Mouse (Mus musculus): ENCODE measurements around the gene Smarca2. TPM values are rescaled to one million over a fixed set of nuclear protein-coding genes. Genes with fewer than 3 reads are reported as not detected.

The Smarca2 gene
- polyA plus RNA-seq, 1 experiment from 2014 or later, result 6.7 TPM

- Histone ChIP-seq H3K9ac (replicated peaks) (no peak overlapping the region), H3K27ac (ENCODE audit: low read depth) (no peak overlapping the region), H3K27me3 (ENCODE audit: insufficient read depth, low read length) (no peaks in the 10 kb centered on the region), H3K4me1 (ENCODE audit: insufficient read depth) (no peaks in the 10 kb centered on the region; the same call in 1 of the 2 replicates), H3K9me3 (ENCODE audit: low read length) (no peaks in the 10 kb centered on the region), H3K36me3 (replicated peaks; ENCODE audit: insufficient read depth, low read length) (no peaks in the 10 kb centered on the region), H3K4me3 (ENCODE audit: low read depth, low read length) (no peak overlapping the region), H3K4me2 (ENCODE audit: low read depth, low read length) (no peak overlapping the region)
- DNase-seq (no peak), ATAC-seq (no peak)
- WGBS (ENCODE audit: insufficient replicate concordance), result 62% methylated on average over 12 of the region's 12 CpGs
- TF ChIP-seq EP300 (IDR thresholded peaks at IDR 0.05; ENCODE audit: low read depth) (no peak), CTCF (IDR thresholded peaks at IDR 0.05; ENCODE audit: low read depth) (no peak)
These were observed 104.2 kb downstream of the Smarca2 start for GRCm38 (mm10) chr19:26709095-26709494.

GRCm38 (mm10) chr19:26711268-26711667, 106.4 kb downstream of the Smarca2 start:
- ATAC-seq (no peak), DNase-seq (peak; percentile 21)
- Histone ChIP-seq H3K4me3 (ENCODE audit: low read depth, low read length) (no peak overlapping the region), H3K4me2 (ENCODE audit: low read depth, low read length) (no peak overlapping the region), H3K27me3 (ENCODE audit: insufficient read depth, low read length) (no peaks in the 10 kb centered on the region), H3K27ac (ENCODE audit: low read depth) (no peak overlapping the region), H3K9me3 (ENCODE audit: low read length) (no peaks in the 10 kb centered on the region), H3K9ac (replicated peaks) (no peak overlapping the region), H3K4me1 (ENCODE audit: insufficient read depth) (no peaks in the 10 kb centered on the region; the same call in 1 of the 2 replicates), H3K36me3 (replicated peaks; ENCODE audit: insufficient read depth, low read length) (no peaks in the 10 kb centered on the region; the same call in 1 of the 2 replicates)
- peak; percentile 58 for TF ChIP-seq CTCF (IDR thresholded peaks at IDR 0.05; ENCODE audit: low read depth)
- no peak for TF ChIP-seq EP300 (IDR thresholded peaks at IDR 0.05; ENCODE audit: low read depth)
- WGBS (ENCODE audit: insufficient replicate concordance), result 49% methylated on average over 2 of the region's 2 CpGs

- no peaks in the 10 kb centered on the region for H3K4me1 ChIP-seq (ENCODE audit: insufficient read depth)
- H3K9me3 ChIP-seq (ENCODE audit: low read length), result no peaks in the 10 kb centered on the region
- TF ChIP-seq EP300 (IDR thresholded peaks at IDR 0.05; ENCODE audit: low read depth), result no peak
- H3K9ac ChIP-seq (replicated peaks), result no peak overlapping the region
- no peaks in the 10 kb centered on the region for H3K27me3 ChIP-seq (ENCODE audit: insufficient read depth, low read length)
- 81% methylated on average over 9 of the region's 9 CpGs for WGBS (ENCODE audit: insufficient replicate concordance)
- no peak overlapping the region for H3K27ac ChIP-seq (ENCODE audit: low read depth)
- no peak overlapping the region for H3K4me3 ChIP-seq (ENCODE audit: low read depth, low read length)
- ATAC-seq (no peak), DNase-seq (no peak)
- no peak overlapping the region for H3K4me2 ChIP-seq (ENCODE audit: low read depth, low read length)
- H3K36me3 ChIP-seq (replicated peaks; ENCODE audit: insufficient read depth, low read length), result no peaks in the 10 kb centered on the region; the same call in 1 of the 2 replicates
These were observed 111.4 kb downstream of the Smarca2 start for GRCm38 (mm10) chr19:26716217-26716616.

GRCm38 (mm10) chr19:26718221-26718620, 113.4 kb downstream of the Smarca2 start:
- Histone ChIP-seq H3K4me2 (ENCODE audit: low read depth, low read length) (no peak overlapping the region), H3K4me1 (ENCODE audit: insufficient read depth) (no peaks in the 10 kb centered on the region), H3K36me3 (replicated peaks; ENCODE audit: insufficient read depth, low read length) (no peaks in the 10 kb centered on the region; the same call in 1 of the 2 replicates), H3K27ac (ENCODE audit: low read depth) (no peak overlapping the region), H3K4me3 (ENCODE audit: low read depth, low read length) (no peak overlapping the region), H3K27me3 (ENCODE audit: insufficient read depth, low read length) (no peaks in the 10 kb centered on the region), H3K9ac (replicated peaks) (no peak overlapping the region), H3K9me3 (ENCODE audit: low read length) (no peaks in the 10 kb centered on the region)
- no peak for TF ChIP-seq EP300 (IDR thresholded peaks at IDR 0.05; ENCODE audit: low read depth)
- peak; percentile 63 for TF ChIP-seq CTCF (IDR thresholded peaks at IDR 0.05; ENCODE audit: low read depth)
- DNase-seq, result peak; percentile 39
- no peak for ATAC-seq
- WGBS (ENCODE audit: insufficient replicate concordance), result 59% methylated on average over 6 of the region's 6 CpGs

DNA sequence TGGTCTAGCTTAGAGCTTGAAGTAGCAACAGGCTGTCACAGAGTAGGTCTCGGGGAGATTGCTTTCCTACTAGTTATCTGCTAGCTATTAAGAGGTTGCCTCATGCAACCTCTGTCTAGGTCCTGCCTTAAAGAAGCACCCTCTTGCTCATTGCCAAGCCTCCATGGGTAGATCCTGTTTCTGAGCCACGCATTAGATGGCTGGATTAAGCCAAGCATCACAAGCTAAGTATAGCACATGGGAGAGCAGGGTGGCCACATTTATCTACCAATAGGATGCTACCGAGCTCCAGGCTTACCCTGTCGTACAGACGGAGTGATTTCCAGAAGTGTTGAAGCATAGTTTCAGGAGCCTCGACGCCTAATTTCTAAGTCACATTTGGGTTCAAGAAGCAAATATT, 114.3 kb downstream of the Smarca2 start:
- no peak for ATAC-seq

GRCm38 (mm10) chr19:26721741-26722140, 116.9 kb downstream of the Smarca2 start:
- WGBS (ENCODE audit: insufficient replicate concordance), result 74% methylated on average over 6 of the region's 6 CpGs
- Histone ChIP-seq H3K36me3 (replicated peaks; ENCODE audit: insufficient read depth, low read length) (no peaks in the 10 kb centered on the region; the same call in 1 of the 2 replicates), H3K9me3 (ENCODE audit: low read length) (no peaks in the 10 kb centered on the region), H3K4me3 (ENCODE audit: low read depth, low read length) (no peak overlapping the region), H3K27me3 (ENCODE audit: insufficient read depth, low read length) (no peaks in the 10 kb centered on the region), H3K4me2 (ENCODE audit: low read depth, low read length) (no peak overlapping the region), H3K4me1 (ENCODE audit: insufficient read depth) (no peaks in the 10 kb centered on the region), H3K27ac (ENCODE audit: low read depth) (no peak overlapping the region), H3K9ac (replicated peaks) (no peak overlapping the region)
- ATAC-seq, result no peak
- DNase-seq, result no peak
- TF ChIP-seq CTCF (IDR thresholded peaks at IDR 0.05; ENCODE audit: low read depth), result no peak
- TF ChIP-seq EP300 (IDR thresholded peaks at IDR 0.05; ENCODE audit: low read depth), result no peak

More for the DNA sequence above, 114.3 kb downstream of the Smarca2 start:
- Histone ChIP-seq H3K4me3 (ENCODE audit: low read depth, low read length) (no peak overlapping the region), H3K27ac (ENCODE audit: low read depth) (no peak overlapping the region), H3K27me3 (ENCODE audit: insufficient read depth, low read length) (no peaks in the 10 kb centered on the region), H3K4me1 (ENCODE audit: insufficient read depth) (no peaks in the 10 kb centered on the region), H3K4me2 (ENCODE audit: low read depth, low read length) (no peak overlapping the region), H3K9ac (replicated peaks) (no peak overlapping the region), H3K36me3 (replicated peaks; ENCODE audit: insufficient read depth, low read length) (no peaks in the 10 kb centered on the region; the same call in 1 of the 2 replicates), H3K9me3 (ENCODE audit: low read length) (no peaks in the 10 kb centered on the region)
- DNase-seq, result no peak
- WGBS (ENCODE audit: insufficient replicate concordance), result 89% methylated on average over 7 of the region's 7 CpGs
- TF ChIP-seq CTCF (IDR thresholded peaks at IDR 0.05; ENCODE audit: low read depth) (no peak), EP300 (IDR thresholded peaks at IDR 0.05; ENCODE audit: low read depth) (no peak)

GRCm38 (mm10) chr19:26723899-26724298, 119.0 kb downstream of the Smarca2 start:
- Histone ChIP-seq H3K9ac (replicated peaks) (no peak overlapping the region), H3K27ac (ENCODE audit: low read depth) (no peak overlapping the region), H3K4me3 (ENCODE audit: low read depth, low read length) (no peak overlapping the region), H3K27me3 (ENCODE audit: insufficient read depth, low read length) (no peaks in the 10 kb centered on the region), H3K4me1 (ENCODE audit: insufficient read depth) (no peaks in the 10 kb centered on the region), H3K9me3 (ENCODE audit: low read length) (no peaks in the 10 kb centered on the region), H3K36me3 (replicated peaks; ENCODE audit: insufficient read depth, low read length) (no peaks in the 10 kb centered on the region; the same call in 1 of the 2 replicates), H3K4me2 (ENCODE audit: low read depth, low read length) (no peak overlapping the region)
- TF ChIP-seq CTCF (IDR thresholded peaks at IDR 0.05; ENCODE audit: low read depth) (no peak), EP300 (IDR thresholded peaks at IDR 0.05; ENCODE audit: low read depth) (no peak)
- whole genome bisulfite sequencing (ENCODE audit: insufficient replicate concordance), result 78% methylated on average over 11 of the region's 11 CpGs
- no peak for ATAC-seq
- DNase-seq, result no peak
